26 mouse cellular contexts compared by ENCODE assay signal in the genomic region with DNA sequence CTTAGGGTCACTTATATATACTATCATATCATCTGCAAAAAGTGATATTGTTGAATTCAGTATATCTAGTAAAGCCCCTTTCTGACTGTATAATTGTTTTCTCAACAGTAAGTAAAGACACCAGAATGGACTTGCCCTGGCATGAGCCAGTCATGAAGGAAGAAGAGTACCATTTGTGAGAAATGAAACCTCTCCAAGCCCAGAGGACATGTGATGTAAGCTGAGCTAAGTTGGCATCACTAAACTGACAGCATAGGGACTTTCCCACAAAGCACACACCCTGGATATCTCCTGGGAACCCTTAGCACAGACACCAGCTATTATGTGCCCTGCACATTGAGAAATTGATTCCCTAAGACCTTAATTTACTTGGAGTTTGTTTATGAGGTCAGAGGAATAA. TPM values are rescaled to one million over a fixed set of nuclear protein-coding genes. Genes with fewer than 3 reads are reported as not detected.
"Had no signal": no experiment of that assay in that cellular context is flagged by ENCODE, and none has a peak within 500 bp of the region (broad histone marks: within the 10 kb centered on the region; RNA-seq: fewer than 3 reads in every experiment).

No protein-coding gene starts in this region.

- H3K4me2 ChIP-seq: lung, embryonic 15.5 days; midbrain, embryonic 12.5 days; neural tube, embryonic 13.5 days; neural tube, embryonic 15.5 days had no signal

- DNase-seq: liver, postnatal 0 days; lung, adult 2 months; lung, postnatal 4 days; midbrain, embryonic 14.5 days; retina, postnatal 1 day; right cerebral cortex, adult 18-20 months; right cerebral cortex, postnatal 25 days; right cerebral cortex, postnatal 4 days; spleen, adult 18-20 months; thymus, adult 18-20 months; thymus, postnatal 14 days; thymus, postnatal 36 days had no signal

- H3K27me3 ChIP-seq: lung, embryonic 15.5 days; midbrain, embryonic 12.5 days; neural tube, embryonic 13.5 days; neural tube, embryonic 15.5 days had no signal

- H3K4me3 ChIP-seq: lung, embryonic 15.5 days; midbrain, embryonic 10.5 days; midbrain, embryonic 12.5 days; myocyte; neural tube, embryonic 13.5 days; neural tube, embryonic 15.5 days had no signal

- H3K9me3 ChIP-seq: lung, embryonic 15.5 days; midbrain, embryonic 10.5 days; midbrain, embryonic 12.5 days; neural tube, embryonic 13.5 days; neural tube, embryonic 15.5 days had no signal

- H3K27ac ChIP-seq: lung, embryonic 15.5 days; midbrain, embryonic 10.5 days; midbrain, embryonic 12.5 days; neural tube, embryonic 13.5 days; neural tube, embryonic 15.5 days had no signal

- ATAC-seq: liver, postnatal 0 days; lung, postnatal 0 days; midbrain, embryonic 16.5 days had no signal

- H3K36me3 ChIP-seq: lung, embryonic 15.5 days; midbrain, embryonic 10.5 days; midbrain, embryonic 12.5 days; neural tube, embryonic 13.5 days; neural tube, embryonic 15.5 days had no signal

- H3K9ac ChIP-seq: liver, postnatal 0 days; lung, embryonic 15.5 days; midbrain, embryonic 12.5 days; neural tube, embryonic 13.5 days; neural tube, embryonic 15.5 days had no signal

- H3K4me1 ChIP-seq: lung, embryonic 15.5 days; midbrain, embryonic 10.5 days; midbrain, embryonic 12.5 days; neural tube, embryonic 13.5 days; neural tube, embryonic 15.5 days had no signal

RNA-seq across cellular contexts. Expression of a gene that starts 15.6 kb away (rescaled TPM):
- total RNA-seq: megakaryocyte, adult 5-6 weeks; megakaryocyte-erythroid progenitor cell, adult 5-6 weeks had no signal
- polyA plus RNA-seq: lung, postnatal 0 days; myocyte; neural tube, embryonic 11.5 days; thymus, postnatal 0 days had no signal

RNA-seq across cellular contexts. Expression of a gene that starts 25.9 kb away (rescaled TPM):
- total RNA-seq: megakaryocyte, adult 5-6 weeks; megakaryocyte-erythroid progenitor cell, adult 5-6 weeks had no signal
- polyA plus RNA-seq: midbrain, embryonic 10.5 days; midbrain, embryonic 12.5 days; midbrain, embryonic 14.5 days; midbrain, embryonic 16.5 days; neural tube, embryonic 13.5 days; neural tube, embryonic 15.5 days had no signal

RNA-seq across cellular contexts. Expression of a gene that starts 34.0 kb away (rescaled TPM):
- total RNA-seq: megakaryocyte, adult 5-6 weeks; megakaryocyte-erythroid progenitor cell, adult 5-6 weeks had no signal
- polyA plus RNA-seq: midbrain, embryonic 10.5 days; midbrain, embryonic 12.5 days; midbrain, embryonic 14.5 days; midbrain, embryonic 16.5 days; myocyte; neural tube, embryonic 11.5 days; neural tube, embryonic 13.5 days; neural tube, embryonic 15.5 days; small intestine, adult 2 months; stomach, embryonic 14.5 days had no signal
